Mouse (Mus musculus) spleen, postnatal 36 days (tissue): ENCODE measurements around the gene Med20.
"Not testable (repeated sequence)": the region's sequence is repeated elsewhere in the genome, so short reads cannot be mapped to it uniquely, and the experiment has no call there.

Source experiments
- DNase-seq, 2 experiments: peaks; one replicate each; pipeline ENCODE4 v3.0.0; 2022; ENCODE audit warnings: low spot score in 2 of 2, mixed read lengths in 1 of 2

The Med20 gene

GRCm38 (mm10) chr17:47596839-47597164, 14.6 kb upstream of the Med20 start:
- DNase-seq = no peak

- no peak for DNase-seq
These were observed 14.1 kb upstream of the Med20 start for GRCm38 (mm10) chr17:47597261-47597660.

- DNase-seq = peak; percentile 73 to 83
These were observed 13.4 kb upstream of the Med20 start for GRCm38 (mm10) chr17:47597838-47598579.

- not testable (repeated sequence) for DNase-seq
These were observed 12.6 kb upstream of the Med20 start for GRCm38 (mm10) chr17:47598580-47599304.

GRCm38 (mm10) chr17:47599511-47600297, 11.7 kb upstream of the Med20 start:
- DNase-seq = peak; percentile 52 to 64

DNA sequence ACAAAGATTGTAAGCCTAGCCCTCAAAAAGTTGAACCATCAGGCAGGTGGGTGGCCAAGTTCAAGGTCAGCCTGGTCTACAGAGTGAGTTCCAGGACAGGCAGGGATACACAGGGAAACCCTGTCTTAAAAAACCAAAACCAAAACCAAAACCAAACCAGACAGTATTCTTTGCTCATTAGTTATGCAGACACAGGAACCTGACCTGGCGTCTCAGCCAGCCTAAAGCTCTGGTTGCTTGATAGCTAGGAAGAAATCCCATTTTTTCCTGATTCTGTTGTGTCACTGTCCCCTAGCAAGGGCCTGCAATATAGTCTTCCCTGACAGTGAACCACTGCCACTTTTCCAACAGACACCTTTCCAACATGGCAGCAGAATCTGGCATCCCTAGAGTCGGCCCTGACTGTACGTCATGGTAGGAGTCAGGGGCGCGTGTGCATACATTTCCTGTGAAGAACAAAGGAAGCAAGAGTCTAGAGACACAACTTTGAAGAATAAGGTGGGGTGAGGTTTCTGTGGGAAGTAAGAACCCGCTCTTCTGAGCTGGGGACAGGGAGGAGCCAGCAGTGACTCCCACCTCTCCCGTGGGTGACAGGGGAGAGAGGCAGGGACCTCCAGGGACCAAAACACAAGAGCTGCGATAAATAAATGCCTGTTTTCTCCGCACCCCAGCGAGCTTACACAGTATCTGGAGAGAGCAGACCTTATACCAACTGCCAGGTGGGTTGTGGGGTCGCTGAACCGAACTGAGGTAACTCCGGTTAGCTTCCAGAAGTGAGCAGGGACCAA, 10.6 kb upstream of the Med20 start:
- no peak for DNase-seq

DNA sequence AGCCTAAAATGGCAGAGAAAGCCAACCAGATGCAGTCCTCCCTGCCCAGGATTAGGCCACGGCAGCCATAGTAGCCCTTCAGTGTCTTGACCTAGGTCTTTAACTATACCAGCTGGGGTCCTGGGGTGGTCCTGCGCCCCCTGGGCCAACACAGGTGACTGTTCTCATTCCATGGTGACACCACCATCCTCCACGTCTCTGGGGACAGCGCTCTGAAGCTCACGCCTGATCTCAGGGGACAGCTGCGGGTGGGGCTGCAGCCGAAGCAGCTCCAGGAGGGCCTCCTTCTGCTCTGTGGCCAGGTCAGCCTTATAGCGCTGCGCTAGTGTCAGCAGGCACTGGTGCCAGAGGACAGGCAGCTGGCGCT, 10.0 kb upstream of the Med20 start:
- DNase-seq = no peak

- DNase-seq = no peak
These were observed 9.1 kb upstream of the Med20 start for GRCm38 (mm10) chr17:47602289-47602688.

DNA sequence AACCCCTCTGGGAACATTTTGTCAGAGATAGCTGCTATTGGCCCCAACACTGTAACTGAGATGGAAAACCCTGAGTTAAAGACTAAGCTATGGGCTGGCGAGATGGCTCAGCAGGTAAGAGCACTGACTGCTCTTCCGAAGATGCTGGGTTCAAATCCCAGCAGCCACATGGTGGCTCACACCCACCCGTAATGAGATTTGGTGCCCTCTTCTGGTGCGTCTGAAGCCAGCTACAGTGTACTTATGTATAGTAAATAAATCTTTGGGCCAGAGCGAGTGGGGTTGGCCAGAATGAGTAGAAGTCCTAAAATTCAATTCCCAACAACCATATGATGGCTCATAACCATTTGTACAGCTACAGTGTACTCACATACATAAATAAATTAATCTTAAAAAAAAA, 5.2 kb upstream of the Med20 start:
- no peak for DNase-seq

- no peak for DNase-seq
These were observed 2.2 kb upstream of the Med20 start for GRCm38 (mm10) chr17:47609182-47609581.

DNA sequence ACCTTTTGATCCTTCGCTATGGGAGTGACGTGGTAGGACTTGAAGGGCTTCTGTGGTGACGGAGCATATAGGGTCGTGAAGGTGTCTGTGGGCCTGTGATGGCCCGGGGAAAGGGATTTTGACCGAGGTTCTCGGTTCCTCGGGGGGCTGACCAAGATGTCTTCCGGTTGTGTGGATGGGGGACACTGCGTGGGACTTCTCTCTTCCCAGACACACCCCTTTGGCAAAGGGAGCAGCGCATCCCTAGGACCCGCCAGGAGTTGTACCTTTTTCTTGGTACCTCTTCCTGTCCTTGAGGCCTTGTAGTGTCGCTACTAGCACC, 240 bp downstream of the Med20 start:
- DNase-seq = no peak

DNA sequence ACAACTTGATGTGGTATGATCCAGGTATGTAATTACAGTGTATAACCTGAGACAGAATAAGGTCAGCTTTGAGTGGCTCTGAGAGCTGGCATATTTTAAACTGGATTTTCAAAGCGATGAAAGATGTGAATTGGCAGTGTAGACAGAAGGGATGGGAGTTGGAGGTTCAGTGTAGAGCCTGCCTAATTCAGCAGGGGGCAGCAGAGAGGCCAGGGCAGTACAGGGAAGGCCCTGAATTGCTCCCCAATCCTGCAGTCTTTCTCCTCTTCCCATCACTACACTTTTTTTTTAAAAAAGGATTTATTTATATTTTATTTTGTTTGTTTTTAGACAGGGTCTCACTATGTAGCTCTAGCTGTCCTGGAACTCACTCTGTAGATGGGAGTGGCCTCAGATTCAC, 2.6 kb downstream of the Med20 start:
- no peak for DNase-seq

DNA sequence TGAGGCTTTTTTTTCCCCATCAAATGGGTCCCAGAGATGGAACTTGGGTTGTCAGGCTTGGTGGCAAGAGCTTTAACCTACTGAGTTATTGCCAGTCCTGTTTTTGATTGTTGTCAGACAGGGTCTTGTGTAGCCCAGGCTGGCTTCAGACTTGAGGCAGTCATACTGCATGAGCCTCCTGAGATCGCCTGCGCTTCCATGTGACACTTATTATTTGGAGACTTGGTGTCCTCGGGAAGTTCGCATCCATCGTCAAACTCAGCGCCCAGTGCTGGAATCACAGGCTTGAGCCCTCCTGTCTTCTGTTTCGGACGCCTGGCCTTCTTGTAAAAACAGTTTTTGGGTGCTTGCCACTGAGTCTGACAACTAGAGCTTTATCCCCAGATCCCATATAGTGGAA, 4.7 kb downstream of the Med20 start:
- DNase-seq = no peak

DNA sequence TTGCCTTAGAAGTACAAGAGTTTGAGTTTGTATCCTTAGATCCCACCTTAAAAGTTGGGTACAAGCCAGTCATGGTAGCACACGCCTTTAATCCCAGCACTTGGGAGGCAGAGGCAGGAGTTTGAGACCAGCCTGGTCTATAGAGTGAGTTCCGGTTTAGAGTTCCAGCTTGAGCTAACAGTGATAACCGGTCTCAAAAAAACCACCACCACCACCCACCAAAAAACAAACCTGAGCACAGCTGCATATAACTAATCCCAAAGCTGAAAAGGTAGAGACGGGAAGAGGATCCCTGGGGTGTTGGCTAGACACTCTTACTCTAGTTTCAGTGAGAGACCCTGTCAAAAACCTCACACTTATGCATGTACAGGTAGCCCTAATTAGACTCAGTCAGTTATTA, 5.3 kb downstream of the Med20 start:
- no peak for DNase-seq

- DNase-seq = peak in 1 of 2 experiments; percentile 75
These were observed 6.4 kb downstream of the Med20 start for GRCm38 (mm10) chr17:47617605-47618307.

DNA sequence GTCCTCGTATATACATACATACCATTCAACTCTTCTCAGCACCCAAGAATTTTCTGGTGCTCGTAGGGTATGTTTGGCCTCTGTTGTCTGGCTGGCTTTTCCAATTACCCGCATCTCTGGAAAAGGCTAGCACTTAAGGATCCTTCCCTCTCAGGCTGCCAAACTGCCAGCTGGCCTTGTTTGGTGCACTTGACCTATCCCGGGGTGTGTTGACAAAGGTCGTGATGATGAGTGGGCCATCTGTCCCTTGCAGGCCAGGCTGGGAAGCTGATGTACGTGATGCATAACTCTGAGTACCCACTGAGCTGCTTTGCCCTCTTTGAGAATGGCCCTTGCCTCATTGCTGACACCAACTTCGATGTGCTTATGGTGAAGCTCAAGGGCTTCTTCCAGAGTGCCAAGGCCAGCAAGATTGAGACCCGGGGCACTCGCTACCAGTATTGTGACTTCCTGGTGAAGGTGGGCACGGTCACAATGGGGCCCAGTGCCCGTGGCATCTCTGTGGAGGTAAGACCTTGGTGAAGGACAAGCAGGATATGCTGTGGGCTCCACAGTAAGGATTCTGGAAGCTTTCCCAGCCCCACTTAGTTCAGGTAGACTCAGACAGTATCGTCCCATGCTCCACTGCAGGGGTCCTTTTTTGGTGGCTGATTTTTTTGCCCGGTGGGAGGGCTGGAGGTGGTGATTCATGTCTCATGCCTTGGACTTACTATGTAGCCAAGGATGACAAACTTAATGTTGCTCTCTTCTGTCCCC, 7.4 kb downstream of the Med20 start:
- no peak for DNase-seq

- no peak for DNase-seq
These were observed 11.7 kb downstream of the Med20 start for GRCm38 (mm10) chr17:47622912-47623554.

- DNase-seq = not testable (repeated sequence)
These were observed 13.2 kb downstream of the Med20 start for GRCm38 (mm10) chr17:47624572-47624971.

- DNase-seq = no peak
These were observed 13.7 kb downstream of the Med20 start for GRCm38 (mm10) chr17:47625088-47625487.

DNA sequence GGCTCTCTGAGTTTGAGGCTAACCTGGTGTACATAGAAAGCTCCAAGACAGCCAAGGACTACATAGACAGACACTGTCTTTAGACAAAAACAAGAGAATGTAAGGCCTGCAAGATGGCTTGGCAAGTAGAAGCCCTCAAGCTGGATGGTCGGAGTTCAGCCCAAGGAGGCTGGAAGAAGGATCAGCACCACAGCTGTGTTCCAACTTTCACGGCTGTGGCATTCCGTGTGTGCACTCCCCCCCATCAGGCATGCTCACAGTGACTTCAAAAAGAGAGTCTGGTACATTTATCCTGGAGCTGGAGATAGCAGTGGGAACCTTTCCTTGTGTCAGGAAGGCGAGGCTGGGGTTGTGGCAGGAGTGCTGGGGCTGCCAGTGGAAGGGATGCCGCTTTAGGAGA, 14.6 kb downstream of the Med20 start:
- no peak for DNase-seq
